Mouse (Mus musculus): ENCODE results near the gene Uba2. TPM values are rescaled to one million over a fixed set of nuclear protein-coding genes. Genes with fewer than 3 reads are reported as not detected.
"Not testable (repeated sequence)": the region's sequence is repeated elsewhere in the genome, so short reads cannot be mapped to it uniquely, and the experiment has no call there.

The Uba2 gene
- 169 and 180 TPM in 2 replicates for polyA plus RNA-seq (2015; fragmentation: Nextera tagmentation; extraction: Ambion mirVana)

DNA sequence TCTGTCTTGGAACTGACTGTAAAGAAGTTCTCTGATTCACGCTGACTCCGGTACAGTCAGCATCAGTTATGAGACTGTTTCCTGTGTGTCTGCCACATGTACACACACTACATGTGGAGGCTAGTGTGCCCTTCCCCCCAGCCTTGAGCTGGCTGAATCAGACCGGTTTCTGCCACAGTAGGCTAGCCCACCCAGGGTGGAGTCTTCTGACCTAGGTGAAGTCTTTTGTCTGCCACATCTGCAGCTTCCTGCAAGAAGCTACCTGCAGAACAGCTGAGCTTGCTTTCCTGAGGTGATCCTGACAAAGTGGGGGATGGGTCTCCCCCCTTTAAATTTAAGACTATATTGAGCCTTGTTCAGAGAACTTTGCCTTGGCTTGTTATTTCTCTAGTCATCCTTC, at the start of gene Uba2:
Uba2 (minus strand) TSS at position 146 of the 400 bp plus-strand sequence.
- no peaks in the 10 kb centered on the region for H3K27me3 ChIP-seq (replicated peaks)
- H3K9ac ChIP-seq, result peak within 1 kb of the TSS; percentile 86; the same call in 1 of the 2 replicates
- H3K36me3 ChIP-seq (replicated peaks), result 0 out of 2 replicates have a peak, but pooled peaks cover 3% of the 10 kb centered on the region
- peak within 1 kb of the TSS; percentile 84 for H3K27ac ChIP-seq
- peak within 1 kb of the TSS; percentile 76 for H3K4me2 ChIP-seq
- 83% methylated on average over 3 of the region's 3 CpGs for WGBS
- H3K9me3 ChIP-seq, result no peaks in the 10 kb centered on the region
- H3K4me1 ChIP-seq, result peaks cover 13% of the 10 kb centered on the region
- ATAC-seq (replicated peaks), result no peak
- peak within 1 kb of the TSS; percentile 98 for H3K4me3 ChIP-seq

DNA sequence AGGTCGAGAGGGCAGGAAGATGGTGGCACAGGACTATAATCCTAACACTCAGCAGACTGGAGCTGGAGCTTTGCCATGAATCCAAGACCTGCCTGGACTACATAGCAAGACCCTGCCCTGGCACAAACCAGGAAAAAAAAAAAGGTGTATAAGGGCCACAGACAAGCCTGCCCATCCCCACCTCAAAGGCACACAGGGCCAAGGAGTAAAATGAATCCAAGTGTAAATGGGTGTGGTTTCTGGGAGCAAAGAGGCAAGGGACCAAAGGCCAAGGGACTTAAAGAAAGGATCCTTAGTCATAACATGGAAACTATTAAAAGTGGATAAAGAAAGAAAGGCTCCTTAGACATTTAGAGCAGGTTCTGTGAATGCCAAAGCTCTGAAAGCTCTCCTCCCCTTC, 49.1 kb upstream of the Uba2 start:
- Histone ChIP-seq H3K4me3 (no peak overlapping the region), H3K27ac (no peak overlapping the region), H3K9me3 (no peaks in the 10 kb centered on the region), H3K27me3 (replicated peaks) (no peaks in the 10 kb centered on the region), H3K4me1 (no peaks in the 10 kb centered on the region), H3K36me3 (replicated peaks) (peaks cover 55% of the 10 kb centered on the region), H3K9ac (no peak overlapping the region), H3K4me2 (no peak overlapping the region)
- WGBS, result 75% methylated on average over 1 of the region's 1 CpGs
- no peak for ATAC-seq (replicated peaks)

- no peak overlapping the region for H3K4me2 ChIP-seq
- H3K36me3 ChIP-seq (replicated peaks), result peaks cover 56% of the 10 kb centered on the region
- no peaks in the 10 kb centered on the region for H3K4me1 ChIP-seq
- no peak for ATAC-seq (replicated peaks)
- H3K27me3 ChIP-seq (replicated peaks), result no peaks in the 10 kb centered on the region
- no peak overlapping the region for H3K4me3 ChIP-seq
- 93% methylated on average over 10 of the region's 10 CpGs for WGBS
- H3K27ac ChIP-seq, result no peak overlapping the region
- H3K9ac ChIP-seq, result no peak overlapping the region
- H3K9me3 ChIP-seq, result no peaks in the 10 kb centered on the region
Observed at GRCm38 (mm10) chr7:34216474-34216873, 47.1 kb upstream of the Uba2 start.

GRCm38 (mm10) chr7:34215481-34215880, 46.1 kb upstream of the Uba2 start:
- Histone ChIP-seq H3K36me3 (replicated peaks) (peaks cover 56% of the 10 kb centered on the region), H3K9me3 (no peaks in the 10 kb centered on the region)

DNA sequence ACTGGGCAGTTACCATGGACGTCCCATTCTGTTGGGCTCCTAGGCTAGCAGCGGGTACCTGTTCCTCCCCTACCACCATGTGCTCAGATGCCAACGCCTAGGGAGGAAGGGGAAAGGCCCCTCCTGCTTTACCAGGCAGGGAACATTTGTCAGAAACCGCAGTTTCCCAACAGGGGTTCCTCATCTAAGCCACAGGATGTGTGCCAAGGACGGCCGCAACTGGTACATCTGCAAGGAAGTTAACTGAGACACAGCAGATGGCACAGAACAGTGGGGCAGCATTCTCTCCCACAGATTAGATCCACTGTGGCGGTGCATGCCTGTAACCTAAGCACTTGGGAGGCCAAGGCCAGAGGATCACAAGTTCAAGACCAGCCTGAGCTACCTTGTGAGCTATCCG, 45.2 kb upstream of the Uba2 start:
- Histone ChIP-seq H3K4me3 (no peak overlapping the region), H3K27me3 (replicated peaks) (no peaks in the 10 kb centered on the region), H3K9ac (no peak overlapping the region), H3K36me3 (replicated peaks) (peaks cover 48% of the 10 kb centered on the region), H3K27ac (no peak overlapping the region), H3K4me2 (no peak overlapping the region), H3K4me1 (no peaks in the 10 kb centered on the region), H3K9me3 (no peaks in the 10 kb centered on the region)
- 91% methylated on average over 8 of the region's 8 CpGs for WGBS
- ATAC-seq (replicated peaks), result no peak

More at GRCm38 (mm10) chr7:34215481-34215880, 46.1 kb upstream of the Uba2 start:
- H3K4me2 ChIP-seq, result no peak overlapping the region
- no peak overlapping the region for H3K4me3 ChIP-seq
- H3K9ac ChIP-seq, result no peak overlapping the region
- H3K4me1 ChIP-seq, result no peaks in the 10 kb centered on the region
- ATAC-seq (replicated peaks), result no peak
- no peak overlapping the region for H3K27ac ChIP-seq
- no peaks in the 10 kb centered on the region for H3K27me3 ChIP-seq (replicated peaks)
- WGBS, result 94% methylated on average over 9 of the region's 9 CpGs

- Histone ChIP-seq H3K9me3 (no peaks in the 10 kb centered on the region), H3K4me3 (no peak overlapping the region), H3K36me3 (replicated peaks) (peaks cover 44% of the 10 kb centered on the region; the same call in 1 of the 2 replicates), H3K27me3 (replicated peaks) (no peaks in the 10 kb centered on the region), H3K9ac (no peak overlapping the region), H3K27ac (no peak overlapping the region), H3K4me2 (no peak overlapping the region), H3K4me1 (no peaks in the 10 kb centered on the region)
- 92% methylated on average over 7 of the region's 7 CpGs for WGBS
- no peak for ATAC-seq (replicated peaks)
Observed at GRCm38 (mm10) chr7:34213281-34213680, 43.9 kb upstream of the Uba2 start.

DNA sequence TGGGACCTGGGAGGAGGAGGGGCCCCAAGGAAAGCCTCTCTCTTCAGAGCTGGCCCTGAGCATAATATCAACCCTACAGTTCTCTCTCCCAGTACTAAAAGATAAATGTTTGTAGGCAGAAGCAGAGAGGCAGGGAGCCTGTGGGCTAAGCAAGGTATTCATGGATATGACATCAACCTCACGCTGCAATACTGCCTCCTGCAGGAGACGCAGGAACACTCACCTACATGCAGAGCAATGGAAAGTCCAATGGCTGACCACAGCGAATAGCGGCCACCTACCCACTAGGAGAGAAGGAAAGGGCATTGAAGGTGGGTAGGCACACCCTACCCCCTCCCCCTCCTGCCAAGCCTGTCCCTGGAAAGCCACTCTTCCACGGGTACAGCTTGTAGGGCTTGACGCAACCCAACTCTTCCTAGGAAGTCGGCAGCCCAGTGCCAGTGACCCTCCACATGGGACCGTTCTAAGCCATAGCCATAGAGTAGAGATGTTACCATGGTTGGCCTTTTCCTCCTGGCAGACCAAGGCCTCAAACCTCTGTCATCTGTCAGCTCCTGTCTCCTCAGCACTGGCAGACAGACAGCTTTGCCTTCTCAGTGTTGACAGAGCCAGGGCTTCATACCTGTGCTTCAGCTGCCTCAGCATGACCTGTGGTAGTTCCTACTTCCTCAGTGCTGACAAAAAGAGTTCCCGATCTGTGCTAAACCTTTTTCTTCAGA, 38.8 kb upstream of the Uba2 start:
- H3K36me3 ChIP-seq (replicated peaks), result peaks cover 47% of the 10 kb centered on the region
- H3K9me3 ChIP-seq, result no peaks in the 10 kb centered on the region

GRCm38 (mm10) chr7:34206331-34206730, 36.9 kb upstream of the Uba2 start:
- Histone ChIP-seq H3K9me3 (no peaks in the 10 kb centered on the region), H3K27ac (no peak overlapping the region), H3K9ac (no peak overlapping the region), H3K36me3 (replicated peaks) (peaks cover 44% of the 10 kb centered on the region), H3K27me3 (replicated peaks) (no peaks in the 10 kb centered on the region), H3K4me3 (no peak overlapping the region), H3K4me1 (no peaks in the 10 kb centered on the region), H3K4me2 (no peak overlapping the region)
- ATAC-seq (replicated peaks), result no peak
- WGBS, result 95% methylated on average over 6 of the region's 6 CpGs

More for the DNA sequence above, 38.8 kb upstream of the Uba2 start:
- H3K4me3 ChIP-seq, result no peak overlapping the region
- H3K4me2 ChIP-seq, result no peak overlapping the region
- ATAC-seq (replicated peaks), result no peak
- H3K27ac ChIP-seq, result no peak overlapping the region
- H3K9ac ChIP-seq, result no peak overlapping the region
- 92% methylated on average over 9 of the region's 9 CpGs for WGBS
- H3K27me3 ChIP-seq (replicated peaks), result no peaks in the 10 kb centered on the region
- no peaks in the 10 kb centered on the region for H3K4me1 ChIP-seq

GRCm38 (mm10) chr7:34202147-34202546, 32.7 kb upstream of the Uba2 start:
- not testable (repeated sequence) for H3K9me3 ChIP-seq; H3K4me1 ChIP-seq; H3K27ac ChIP-seq; H3K27me3 ChIP-seq (replicated peaks); ATAC-seq (replicated peaks); H3K4me2 ChIP-seq; H3K4me3 ChIP-seq; H3K9ac ChIP-seq
- WGBS, result 95% methylated on average over 10 of the region's 10 CpGs
- H3K36me3 ChIP-seq (replicated peaks), result peaks cover 44% of the 10 kb centered on the region

GRCm38 (mm10) chr7:34200829-34201228, 31.4 kb upstream of the Uba2 start:
- Histone ChIP-seq H3K9ac (no peak overlapping the region), H3K27me3 (replicated peaks) (no peaks in the 10 kb centered on the region), H3K9me3 (no peaks in the 10 kb centered on the region), H3K27ac (no peak overlapping the region), H3K36me3 (replicated peaks) (peaks cover 31% of the 10 kb centered on the region), H3K4me3 (no peak overlapping the region), H3K4me1 (peaks cover 2% of the 10 kb centered on the region), H3K4me2 (no peak overlapping the region)
- ATAC-seq (replicated peaks), result no peak
- WGBS, result 100% methylated on average over 2 of the region's 2 CpGs

DNA sequence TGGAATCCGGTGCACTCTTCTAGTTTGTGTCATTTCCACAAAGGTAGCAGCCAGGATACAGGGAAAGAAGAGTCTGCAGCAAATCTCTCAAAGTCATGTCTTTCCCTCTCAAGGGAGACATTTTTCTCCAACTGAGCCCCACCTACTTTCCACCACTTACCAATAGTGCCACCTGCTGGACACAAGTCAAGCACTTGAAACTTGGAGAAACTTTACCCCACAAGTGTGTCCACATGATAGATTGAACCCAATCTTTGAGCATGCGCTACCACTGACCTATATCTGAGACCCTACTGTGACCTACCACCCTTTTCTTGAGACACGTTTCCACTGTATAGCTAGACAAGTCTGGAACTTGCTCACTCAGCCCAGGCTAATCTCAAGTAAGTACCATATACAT, 28.9 kb upstream of the Uba2 start:
- Histone ChIP-seq H3K27ac (no peak overlapping the region), H3K36me3 (replicated peaks) (peaks cover 20% of the 10 kb centered on the region), H3K9me3 (no peaks in the 10 kb centered on the region), H3K4me1 (peaks cover 14% of the 10 kb centered on the region), H3K9ac (no peak overlapping the region), H3K4me2 (no peak overlapping the region), H3K27me3 (replicated peaks) (no peaks in the 10 kb centered on the region), H3K4me3 (no peak overlapping the region)
- no peak for ATAC-seq (replicated peaks)
- 54% methylated on average over 3 of the region's 3 CpGs for WGBS

- Histone ChIP-seq H3K9me3 (no peaks in the 10 kb centered on the region), H3K4me2 (peak within 1 kb of the TSS; percentile 87), H3K9ac (peak within 1 kb of the TSS; percentile 89), H3K27ac (peak within 1 kb of the TSS; percentile 71), H3K4me3 (peak within 1 kb of the TSS; percentile 69), H3K4me1 (peaks cover 14% of the 10 kb centered on the region), H3K36me3 (replicated peaks) (peaks cover 22% of the 10 kb centered on the region), H3K27me3 (replicated peaks) (no peaks in the 10 kb centered on the region)
- ATAC-seq (replicated peaks), result peak; percentile 96
- 4% methylated on average over 70 of the region's 70 CpGs for WGBS
Observed at GRCm38 (mm10) chr7:34196132-34197128, 27.0 kb upstream of the Uba2 start, which contains the start of gene Pdcd2l. TSS of gene Pdcd2l (minus strand) at chr7:34196661.

Data from midbrain, embryonic 15.5 days (tissue).